In genomic region chr6:87997706-87998265, GRCm38 (mm10) we compare ENCODE assay signal across 9 mouse cellular contexts. TPM values are rescaled to one million over a fixed set of nuclear protein-coding genes. Genes with fewer than 3 reads are reported as not detected.
DNase-seq lines count a peak whose midpoint lies in the region; ATAC-seq and TF ChIP-seq lines count a peak whose summit lies in the region.
"Had no signal": no experiment of that assay in that cellular context is flagged by ENCODE, and none has a peak within 500 bp of the region (broad histone marks: within the 10 kb centered on the region; RNA-seq: fewer than 3 reads in every experiment).

No protein-coding gene starts in this region.

- H3K9me3 ChIP-seq in embryonic facial prominence, embryonic 10.5 days, result no peaks in the 10 kb centered on the region
- H3K9me3 ChIP-seq in heart, postnatal 0 days (replicated peaks; ENCODE audit: control insufficient read depth, low read length), result no peaks in the 10 kb centered on the region
- H3K9me3 ChIP-seq in neural tube, embryonic 15.5 days (replicated peaks), result no peaks in the 10 kb centered on the region
- H3K9me3 ChIP-seq: embryonic facial prominence, embryonic 12.5 days had no signal

- no peak for TF ChIP-seq EP300 in heart, postnatal 0 days (IDR thresholded peaks at IDR 0.05; ENCODE audit: low read depth)

- peak; percentile 66 for TF ChIP-seq CTCF in heart, postnatal 0 days (IDR thresholded peaks at IDR 0.05; ENCODE audit: low read depth)

- 60% methylated on average over 7 of the region's 7 CpGs for WGBS in embryonic facial prominence, embryonic 10.5 days
- 58% methylated on average over 7 of the region's 7 CpGs for WGBS in heart, postnatal 0 days
- WGBS in large intestine, adult 2 months, result 59% methylated on average over 7 of the region's 7 CpGs
- 59% methylated on average over 7 of the region's 7 CpGs for WGBS in neural tube, embryonic 15.5 days

- H3K4me2 ChIP-seq in heart, postnatal 0 days (ENCODE audit: low read depth, low read length), result no peak overlapping the region
- no peak overlapping the region for H3K4me2 ChIP-seq in neural tube, embryonic 15.5 days
- H3K4me2 ChIP-seq: embryonic facial prominence, embryonic 12.5 days had no signal

- H3K9ac ChIP-seq in heart, postnatal 0 days (replicated peaks; ENCODE audit: low read depth, low read length), result no peak overlapping the region
- no peak overlapping the region for H3K9ac ChIP-seq in neural tube, embryonic 15.5 days (replicated peaks)
- H3K9ac ChIP-seq: embryonic facial prominence, embryonic 12.5 days had no signal

- peaks cover 24% of the 10 kb centered on the region for H3K4me1 ChIP-seq in embryonic facial prominence, embryonic 10.5 days
- peaks cover 9% of the 10 kb centered on the region for H3K4me1 ChIP-seq in heart, postnatal 0 days (ENCODE audit: control insufficient read depth, insufficient read depth)
- peaks cover 21% of the 10 kb centered on the region for H3K4me1 ChIP-seq in neural tube, embryonic 15.5 days

- no peaks in the 10 kb centered on the region for H3K27me3 ChIP-seq in embryonic facial prominence, embryonic 10.5 days (replicated peaks; ENCODE audit: low read depth, poor library complexity, severe bottlenecking)
- no peaks in the 10 kb centered on the region for H3K27me3 ChIP-seq in heart, postnatal 0 days (ENCODE audit: control insufficient read depth, insufficient read depth, low read length)
- no peaks in the 10 kb centered on the region for H3K27me3 ChIP-seq in neural tube, embryonic 15.5 days (replicated peaks)
- H3K27me3 ChIP-seq: embryonic facial prominence, embryonic 12.5 days had no signal

- H3K4me3 ChIP-seq in embryonic facial prominence, embryonic 10.5 days, result no peak overlapping the region
- H3K4me3 ChIP-seq in heart, postnatal 0 days (ENCODE audit: low read depth, low read length), result no peak overlapping the region
- no peak overlapping the region for H3K4me3 ChIP-seq in neural tube, embryonic 15.5 days (replicated peaks)
- H3K4me3 ChIP-seq: embryonic facial prominence, embryonic 12.5 days had no signal

- ATAC-seq in heart, postnatal 0 days (ENCODE audit: insufficient read depth, low read depth), result peak; percentile 42; the same call in 1 of the 2 replicates
- peak; percentile 61 for ATAC-seq in neural tube, embryonic 15.5 days (ENCODE audit: low FRiP score)

- peaks cover 56% of the 10 kb centered on the region for H3K36me3 ChIP-seq in embryonic facial prominence, embryonic 10.5 days (replicated peaks)
- peaks cover 37% of the 10 kb centered on the region for H3K36me3 ChIP-seq in heart, postnatal 0 days (replicated peaks; ENCODE audit: control insufficient read depth, insufficient read depth, low read length)
- H3K36me3 ChIP-seq in neural tube, embryonic 15.5 days, result peaks cover 37% of the 10 kb centered on the region

- DNase-seq in B cell, adult 2 months, result peak; percentile 88 to 91
- peak; percentile 89 for DNase-seq in adrenal gland, postnatal 14 days
- DNase-seq in embryonic facial prominence, embryonic 10.5 days (ENCODE audit: low spot score), result peak; percentile 85
- peak; percentile 46 for DNase-seq in heart, postnatal 0 days (ENCODE audit: low spot score)
- peak; percentile 45 for DNase-seq in large intestine, adult 2 months (ENCODE audit: low read depth, low spot score)
- peak; percentile 70 to 79 for DNase-seq in lung, adult 18-20 months
- DNase-seq in testis, postnatal 10 days (ENCODE audit: low spot score), result peak; percentile 85

- no peak overlapping the region for H3K27ac ChIP-seq in embryonic facial prominence, embryonic 10.5 days (replicated peaks)
- no peak overlapping the region for H3K27ac ChIP-seq in heart, postnatal 0 days (ENCODE audit: low read depth)
- H3K27ac ChIP-seq in neural tube, embryonic 15.5 days (replicated peaks), result 0 out of 2 replicates have a peak overlapping the region, but pooled peaks have one; percentile 28
- H3K27ac ChIP-seq: embryonic facial prominence, embryonic 12.5 days had no signal

RNA-seq across cellular contexts. Expression of gene H1fx, which starts 16.3 kb away (rescaled TPM):
- total RNA-seq in adrenal gland, postnatal 14 days (2021), result 23.8 and 24.9 TPM in 2 replicates
- polyA plus RNA-seq in embryonic facial prominence, embryonic 10.5 days (2016; fragmentation: Nextera tagmentation; extraction: Ambion mirVana), result 29.2 and 35.8 TPM in 2 replicates
- total RNA-seq in heart, postnatal 0 days (2014; rRNA removed; ENCODE audit: low replicate concordance), result 2.8 and 31.9 TPM in 2 replicates
- polyA plus RNA-seq in heart, postnatal 0 days (2015; fragmentation: Nextera tagmentation; extraction: Ambion mirVana), result 5.8 and 7.8 TPM in 2 replicates
- polyA plus RNA-seq in large intestine, adult 2 months (2012; rRNA removed), result 3.0 and 5.0 TPM in 2 replicates
- polyA plus RNA-seq in neural tube, embryonic 15.5 days (2015; fragmentation: Nextera tagmentation; extraction: Ambion mirVana), result 23.4 and 37.1 TPM in 2 replicates

RNA-seq across cellular contexts. Expression of gene Rab7, which starts 47.3 kb away (rescaled TPM):
- 280 and 282 TPM in 2 replicates for total RNA-seq in adrenal gland, postnatal 14 days (2021)
- polyA plus RNA-seq in embryonic facial prominence, embryonic 10.5 days (2016; fragmentation: Nextera tagmentation; extraction: Ambion mirVana), result 206 and 207 TPM in 2 replicates
- 62.7 and 90.1 TPM in 2 replicates for total RNA-seq in heart, postnatal 0 days (2014; rRNA removed; ENCODE audit: low replicate concordance)
- polyA plus RNA-seq in heart, postnatal 0 days (2015; fragmentation: Nextera tagmentation; extraction: Ambion mirVana), result 193 and 196 TPM in 2 replicates
- 144 and 174 TPM in 2 replicates for polyA plus RNA-seq in large intestine, adult 2 months (2012; rRNA removed)
- polyA plus RNA-seq in neural tube, embryonic 15.5 days (2015; fragmentation: Nextera tagmentation; extraction: Ambion mirVana), result 352 and 355 TPM in 2 replicates
